Mouse (Mus musculus): ENCODE data around the gene Ythdc1. TPM values are rescaled to one million over a fixed set of nuclear protein-coding genes. Genes with fewer than 3 reads are reported as not detected.
"Not testable (repeated sequence)": the region's sequence is repeated elsewhere in the genome, so short reads cannot be mapped to it uniquely, and the experiment has no call there.

Ythdc1 gene
- total and polyA plus RNA-seq, 2 experiments from 2014 or later: 29.6 to 47.1 TPM

- Histone ChIP-seq H3K27ac (ENCODE audit: low read depth, low read length) (no peak overlapping the region), H3K4me2 (ENCODE audit: low read depth, low read length, poor library complexity, severe bottlenecking) (no peak overlapping the region), H3K36me3 (ENCODE audit: insufficient read depth, low read length) (peaks cover 14% of the 10 kb centered on the region; the same call in 1 of the 2 replicates), H3K4me3 (ENCODE audit: low read depth, low read length) (no peak overlapping the region), H3K9ac (replicated peaks; ENCODE audit: low read length, poor library complexity, severe bottlenecking) (no peak overlapping the region), H3K27me3 (ENCODE audit: insufficient read depth, low read length) (no peaks in the 10 kb centered on the region), H3K4me1 (ENCODE audit: insufficient read depth, low read length) (no peaks in the 10 kb centered on the region), H3K9me3 (ENCODE audit: low read length) (no peaks in the 10 kb centered on the region; the same call in 1 of the 2 replicates)
- DNase-seq (ENCODE audit: low spot score) (no peak), ATAC-seq (ENCODE audit: low FRiP score) (no peak)
- 87% methylated on average over 1 of the region's 1 CpGs for WGBS
- no peak for TF ChIP-seq CTCF (IDR thresholded peaks at IDR 0.05)
These were observed 34.1 kb downstream of the Ythdc1 start for GRCm38 (mm10) chr5:86838110-86838509.

- TF ChIP-seq CTCF (IDR thresholded peaks at IDR 0.05): no peak
- Histone ChIP-seq H3K4me1 (ENCODE audit: insufficient read depth, low read length) (no peaks in the 10 kb centered on the region), H3K9me3 (ENCODE audit: low read length) (no peaks in the 10 kb centered on the region; the same call in 1 of the 2 replicates), H3K27me3 (ENCODE audit: insufficient read depth, low read length) (no peaks in the 10 kb centered on the region), H3K4me2 (ENCODE audit: low read depth, low read length, poor library complexity, severe bottlenecking) (no peak overlapping the region), H3K4me3 (ENCODE audit: low read depth, low read length) (no peak overlapping the region), H3K9ac (replicated peaks; ENCODE audit: low read length, poor library complexity, severe bottlenecking) (no peak overlapping the region), H3K36me3 (ENCODE audit: insufficient read depth, low read length) (peaks cover 14% of the 10 kb centered on the region; the same call in 1 of the 2 replicates), H3K27ac (ENCODE audit: low read depth, low read length) (no peak overlapping the region)
- DNase-seq (ENCODE audit: low spot score): no peak
- WGBS: 89% methylated on average over 1 of the region's 1 CpGs
- ATAC-seq (ENCODE audit: low FRiP score): no peak
These were observed 35.5 kb downstream of the Ythdc1 start for GRCm38 (mm10) chr5:86839472-86839871.

GRCm38 (mm10) chr5:86840207-86840606 lies 36.2 kb downstream of the Ythdc1 start:
- H3K4me3 ChIP-seq (ENCODE audit: low read depth, low read length): no peak overlapping the region
- no peak for TF ChIP-seq CTCF (IDR thresholded peaks at IDR 0.05)
- peaks cover 11% of the 10 kb centered on the region; the same call in 1 of the 2 replicates for H3K36me3 ChIP-seq (ENCODE audit: insufficient read depth, low read length)
- ATAC-seq (ENCODE audit: low FRiP score) (no peak), DNase-seq (ENCODE audit: low spot score) (no peak)
- 99% methylated on average over 2 of the region's 2 CpGs for WGBS
- H3K4me1 ChIP-seq (ENCODE audit: insufficient read depth, low read length): no peaks in the 10 kb centered on the region
- no peaks in the 10 kb centered on the region for H3K27me3 ChIP-seq (ENCODE audit: insufficient read depth, low read length)
- no peak overlapping the region for H3K4me2 ChIP-seq (ENCODE audit: low read depth, low read length, poor library complexity, severe bottlenecking)
- no peaks in the 10 kb centered on the region; the same call in 1 of the 2 replicates for H3K9me3 ChIP-seq (ENCODE audit: low read length)
- no peak overlapping the region for H3K9ac ChIP-seq (replicated peaks; ENCODE audit: low read length, poor library complexity, severe bottlenecking)
- H3K27ac ChIP-seq (ENCODE audit: low read depth, low read length): no peak overlapping the region

- not testable (repeated sequence) for H3K27me3 ChIP-seq (ENCODE audit: insufficient read depth, low read length); H3K4me3 ChIP-seq (ENCODE audit: low read depth, low read length); H3K36me3 ChIP-seq (ENCODE audit: insufficient read depth, low read length); H3K27ac ChIP-seq (ENCODE audit: low read depth, low read length); ATAC-seq (ENCODE audit: low FRiP score); H3K9ac ChIP-seq (replicated peaks; ENCODE audit: low read length, poor library complexity, severe bottlenecking); H3K4me1 ChIP-seq (ENCODE audit: insufficient read depth, low read length); H3K4me2 ChIP-seq (ENCODE audit: low read depth, low read length, poor library complexity, severe bottlenecking); H3K9me3 ChIP-seq (ENCODE audit: low read length); DNase-seq (ENCODE audit: low spot score)
- peak; percentile 28 for TF ChIP-seq CTCF (IDR thresholded peaks at IDR 0.05)
These were observed 37.2 kb downstream of the Ythdc1 start for GRCm38 (mm10) chr5:86841261-86841660.

- peak; percentile 91 for TF ChIP-seq CTCF (IDR thresholded peaks at IDR 0.05)
- H3K27me3 ChIP-seq (ENCODE audit: insufficient read depth, low read length): no peaks in the 10 kb centered on the region
- DNase-seq (ENCODE audit: low spot score) (peak; percentile 62), ATAC-seq (ENCODE audit: low FRiP score) (no peak; the same call in 1 of the 2 replicates)
- no peaks in the 10 kb centered on the region for H3K4me1 ChIP-seq (ENCODE audit: insufficient read depth, low read length)
- no peak overlapping the region for H3K4me3 ChIP-seq (ENCODE audit: low read depth, low read length)
- no peak overlapping the region for H3K4me2 ChIP-seq (ENCODE audit: low read depth, low read length, poor library complexity, severe bottlenecking)
- no peak overlapping the region for H3K27ac ChIP-seq (ENCODE audit: low read depth, low read length)
- H3K36me3 ChIP-seq (ENCODE audit: insufficient read depth, low read length): no peaks in the 10 kb centered on the region
- no peaks in the 10 kb centered on the region for H3K9me3 ChIP-seq (ENCODE audit: low read length)
- H3K9ac ChIP-seq (replicated peaks; ENCODE audit: low read length, poor library complexity, severe bottlenecking): no peak overlapping the region
These were observed 46.1 kb downstream of the Ythdc1 start for GRCm38 (mm10) chr5:86850104-86850503.

- no peaks in the 10 kb centered on the region for H3K9me3 ChIP-seq (ENCODE audit: low read length)
- no peak overlapping the region for H3K9ac ChIP-seq (replicated peaks; ENCODE audit: low read length, poor library complexity, severe bottlenecking)
- no peak overlapping the region for H3K4me2 ChIP-seq (ENCODE audit: low read depth, low read length, poor library complexity, severe bottlenecking)
- no peaks in the 10 kb centered on the region for H3K4me1 ChIP-seq (ENCODE audit: insufficient read depth, low read length)
- ATAC-seq (ENCODE audit: low FRiP score) (no peak), DNase-seq (ENCODE audit: low spot score) (no peak)
- 51% methylated on average over 5 of the region's 5 CpGs for WGBS
- no peak overlapping the region for H3K4me3 ChIP-seq (ENCODE audit: low read depth, low read length)
- no peak overlapping the region for H3K27ac ChIP-seq (ENCODE audit: low read depth, low read length)
- no peak for TF ChIP-seq CTCF (IDR thresholded peaks at IDR 0.05)
- no peaks in the 10 kb centered on the region for H3K36me3 ChIP-seq (ENCODE audit: insufficient read depth, low read length)
- H3K27me3 ChIP-seq (ENCODE audit: insufficient read depth, low read length): no peaks in the 10 kb centered on the region
These were observed 47.6 kb downstream of the Ythdc1 start for GRCm38 (mm10) chr5:86851658-86852057.

- not testable (repeated sequence) for H3K36me3 ChIP-seq (ENCODE audit: insufficient read depth, low read length); ATAC-seq (ENCODE audit: low FRiP score); H3K4me2 ChIP-seq (ENCODE audit: low read depth, low read length, poor library complexity, severe bottlenecking); H3K9ac ChIP-seq (replicated peaks; ENCODE audit: low read length, poor library complexity, severe bottlenecking); H3K4me3 ChIP-seq (ENCODE audit: low read depth, low read length); DNase-seq (ENCODE audit: low spot score); H3K9me3 ChIP-seq (ENCODE audit: low read length); H3K27me3 ChIP-seq (ENCODE audit: insufficient read depth, low read length); H3K4me1 ChIP-seq (ENCODE audit: insufficient read depth, low read length); H3K27ac ChIP-seq (ENCODE audit: low read depth, low read length)
- 85% methylated on average over 13 of the region's 13 CpGs for WGBS
These were observed 52.5 kb downstream of the Ythdc1 start for GRCm38 (mm10) chr5:86856505-86856904.
